Mouse (Mus musculus) cerebellum, adult 11-12 months (tissue): ENCODE measurements around the gene Rasgef1c.

Source experiments
- DNase-seq: peaks from one replicate; pipeline ENCODE4 v3.0.0; 2022

Gene Rasgef1c

DNA sequence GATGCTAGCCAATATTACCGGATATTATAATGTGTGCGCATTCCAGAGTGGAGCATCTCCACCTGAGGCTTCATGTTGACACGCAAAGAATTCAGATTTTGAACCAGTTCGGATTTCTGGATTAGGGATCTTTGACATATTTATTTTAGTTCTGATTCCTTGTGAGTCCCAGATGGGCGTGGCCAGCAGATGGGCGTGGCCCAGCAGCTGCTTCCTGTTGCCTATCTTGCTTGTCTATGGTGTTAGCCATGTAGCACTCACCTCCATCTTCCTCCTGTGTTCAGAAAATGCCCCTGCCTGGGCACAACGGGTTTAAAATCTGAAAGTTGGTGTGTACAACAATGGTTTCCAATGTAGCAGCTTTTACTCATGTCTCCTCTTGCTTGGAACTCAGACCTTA lies 24.5 kb downstream of the Rasgef1c start:
- no peak for DNase-seq

DNA sequence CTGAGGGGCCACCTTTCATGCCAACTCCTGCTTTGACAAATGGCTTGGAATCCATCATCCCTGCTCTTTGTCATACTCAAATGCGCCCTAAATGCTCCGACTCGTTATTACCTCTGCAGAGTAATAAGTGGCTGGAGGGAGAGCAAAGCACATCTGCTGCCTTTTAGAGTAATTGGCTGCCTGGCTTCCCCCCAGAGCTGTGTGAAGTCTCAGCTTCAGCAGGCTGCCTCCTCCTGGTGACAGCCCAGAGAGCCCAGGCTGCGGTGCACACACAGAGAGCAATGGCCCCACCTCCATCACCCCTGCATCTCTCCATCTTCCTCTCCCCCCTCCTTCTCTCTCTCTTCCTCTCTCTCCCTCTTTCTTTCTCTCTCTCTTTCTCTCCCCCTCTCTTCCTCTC lies 25.5 kb downstream of the Rasgef1c start:
- no peak for DNase-seq

DNA sequence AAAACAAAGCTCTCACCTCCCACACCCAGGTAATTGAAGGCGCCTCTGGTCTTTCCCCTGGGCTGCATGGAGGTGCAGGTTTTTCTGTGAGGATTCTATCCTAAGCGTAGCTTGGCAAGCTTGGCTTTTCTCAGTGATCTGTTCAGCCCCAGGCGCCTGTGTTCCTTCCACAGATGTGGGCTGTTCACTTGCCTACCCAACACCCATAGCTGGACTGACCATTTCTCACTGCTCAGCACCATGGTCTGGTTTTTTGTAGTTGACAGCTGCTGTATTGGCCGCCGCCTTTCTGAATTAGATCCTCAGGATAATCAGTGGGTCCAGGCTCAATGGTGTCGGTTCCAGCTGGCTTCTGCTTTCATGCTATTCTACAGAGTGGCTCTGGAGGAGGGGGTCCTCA lies 26.0 kb downstream of the Rasgef1c start:
- DNase-seq, result no peak

DNA sequence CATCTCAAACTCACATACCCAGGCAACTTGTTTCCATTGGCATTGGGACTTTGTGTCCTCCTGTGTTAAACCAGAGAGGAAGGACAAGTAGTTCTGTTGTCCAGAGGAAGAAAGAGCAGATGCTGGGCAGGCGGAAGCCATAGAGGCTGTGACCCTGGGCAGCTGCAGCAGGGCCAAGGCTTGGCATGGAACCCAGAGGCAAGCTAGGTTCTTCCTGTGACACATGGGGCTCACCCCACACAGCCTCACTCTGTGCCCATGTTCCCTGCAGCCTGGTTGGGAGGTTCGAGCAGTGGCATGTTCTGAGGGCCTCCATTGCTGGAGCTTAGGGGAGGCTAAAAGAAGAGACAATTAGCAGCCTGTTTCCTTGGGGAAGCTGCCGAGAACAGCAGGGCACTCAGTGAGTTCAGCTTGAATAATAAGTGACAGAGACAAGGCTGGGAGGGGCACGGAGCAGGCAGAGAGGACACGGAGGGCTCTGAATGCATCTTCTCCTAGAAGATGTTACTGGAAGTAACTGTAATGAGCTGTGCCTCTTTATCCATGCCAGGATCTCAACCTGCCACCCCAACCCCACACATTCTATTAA lies 29.5 kb downstream of the Rasgef1c start:
- no peak for DNase-seq

DNA sequence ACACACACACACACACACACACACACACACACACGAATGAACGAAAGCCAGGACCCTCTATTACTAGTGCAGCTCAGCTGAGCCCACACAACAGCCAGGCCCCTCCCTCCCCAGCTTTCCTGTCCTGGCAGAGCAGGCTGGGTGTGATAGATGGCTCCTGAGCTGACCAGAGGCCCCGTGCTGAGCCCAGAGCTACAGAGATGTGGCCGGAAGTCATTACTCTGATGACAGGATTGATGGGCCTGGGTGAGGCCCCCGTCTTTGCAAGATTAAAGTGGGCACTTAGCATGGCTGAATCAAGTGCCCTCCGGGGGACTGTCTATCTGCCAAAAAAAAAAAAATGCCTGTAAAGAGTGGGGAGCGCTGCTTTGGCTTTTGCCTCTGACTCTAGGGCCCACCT lies 30.2 kb downstream of the Rasgef1c start:
- no peak for DNase-seq

DNA sequence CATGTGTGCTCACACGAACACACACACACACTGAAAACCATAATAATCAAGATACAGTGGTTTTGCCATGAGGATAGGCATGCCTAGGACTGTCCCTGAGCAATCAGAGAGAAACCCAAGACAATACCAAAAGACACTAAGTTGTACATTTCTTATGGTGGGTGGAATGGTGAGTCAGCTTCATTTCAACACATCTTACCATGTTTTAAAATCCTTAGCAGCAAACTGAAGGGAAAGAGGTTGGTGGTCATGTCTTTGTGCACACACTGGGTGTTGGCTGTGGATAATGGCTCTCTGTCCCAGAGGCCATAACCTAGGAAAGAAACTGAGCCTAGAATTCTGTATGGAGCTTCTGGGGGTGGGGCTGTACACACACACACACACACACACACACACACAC lies 32.2 kb downstream of the Rasgef1c start:
- DNase-seq, result no peak

DNA sequence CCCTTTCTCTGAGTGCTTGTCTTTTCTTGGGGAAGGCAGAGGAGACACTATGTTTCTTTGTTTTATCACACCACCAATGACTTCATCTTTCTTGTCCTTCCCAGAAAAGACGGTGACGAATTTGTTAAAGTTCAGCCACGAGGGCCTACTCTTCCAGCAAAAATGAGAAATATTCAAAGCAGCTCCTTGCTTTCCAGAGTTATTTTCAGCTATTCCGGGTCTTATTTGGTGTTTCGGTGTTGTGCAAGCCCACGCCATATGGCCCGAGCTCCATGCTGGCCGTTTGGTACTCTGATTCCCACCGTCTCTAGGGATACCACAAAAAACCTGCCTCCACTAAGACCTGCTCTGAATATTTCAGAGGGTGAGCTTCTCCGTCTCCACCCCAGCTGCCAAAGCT lies 32.7 kb downstream of the Rasgef1c start:
- no peak for DNase-seq

DNA sequence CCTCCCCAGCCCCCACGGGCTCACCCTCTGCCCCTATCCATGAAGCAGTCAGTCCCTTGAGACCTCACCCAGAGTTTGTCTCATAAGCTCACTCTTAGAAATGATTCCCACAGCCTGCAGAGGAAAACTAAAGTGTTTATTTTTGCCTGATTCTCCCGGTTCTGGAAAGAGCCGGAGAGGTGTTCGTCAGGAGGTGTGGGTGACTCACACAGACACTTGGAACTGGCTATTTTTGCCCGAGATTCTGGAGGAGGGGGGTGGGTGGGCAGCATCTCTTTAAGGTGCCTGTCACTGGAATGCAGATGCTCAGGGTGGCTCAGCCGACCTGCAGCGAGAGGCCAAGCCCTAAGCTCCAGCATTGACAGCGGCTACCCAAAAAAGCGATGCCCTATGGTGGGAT lies 34.8 kb downstream of the Rasgef1c start:
- DNase-seq, result no peak

DNA sequence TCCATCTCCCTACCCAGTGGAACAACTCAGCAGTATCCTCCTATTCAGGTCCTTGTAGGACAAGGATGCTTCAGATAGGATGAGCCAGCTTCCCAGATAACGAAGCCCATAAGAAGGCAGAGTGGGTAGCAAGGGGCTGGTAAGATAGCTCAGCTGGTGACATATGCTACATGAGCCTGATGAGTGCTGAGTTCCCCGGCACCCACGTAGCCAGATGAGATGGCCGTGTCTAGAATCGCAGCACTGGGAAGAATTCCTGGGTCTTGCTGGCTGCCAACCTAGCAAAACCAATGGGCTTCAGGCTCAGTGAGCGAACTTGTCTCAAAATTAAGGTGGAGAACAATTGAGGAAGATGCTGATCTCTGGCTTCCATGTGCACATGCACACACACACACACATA lies 36.1 kb downstream of the Rasgef1c start:
- no peak for DNase-seq

DNA sequence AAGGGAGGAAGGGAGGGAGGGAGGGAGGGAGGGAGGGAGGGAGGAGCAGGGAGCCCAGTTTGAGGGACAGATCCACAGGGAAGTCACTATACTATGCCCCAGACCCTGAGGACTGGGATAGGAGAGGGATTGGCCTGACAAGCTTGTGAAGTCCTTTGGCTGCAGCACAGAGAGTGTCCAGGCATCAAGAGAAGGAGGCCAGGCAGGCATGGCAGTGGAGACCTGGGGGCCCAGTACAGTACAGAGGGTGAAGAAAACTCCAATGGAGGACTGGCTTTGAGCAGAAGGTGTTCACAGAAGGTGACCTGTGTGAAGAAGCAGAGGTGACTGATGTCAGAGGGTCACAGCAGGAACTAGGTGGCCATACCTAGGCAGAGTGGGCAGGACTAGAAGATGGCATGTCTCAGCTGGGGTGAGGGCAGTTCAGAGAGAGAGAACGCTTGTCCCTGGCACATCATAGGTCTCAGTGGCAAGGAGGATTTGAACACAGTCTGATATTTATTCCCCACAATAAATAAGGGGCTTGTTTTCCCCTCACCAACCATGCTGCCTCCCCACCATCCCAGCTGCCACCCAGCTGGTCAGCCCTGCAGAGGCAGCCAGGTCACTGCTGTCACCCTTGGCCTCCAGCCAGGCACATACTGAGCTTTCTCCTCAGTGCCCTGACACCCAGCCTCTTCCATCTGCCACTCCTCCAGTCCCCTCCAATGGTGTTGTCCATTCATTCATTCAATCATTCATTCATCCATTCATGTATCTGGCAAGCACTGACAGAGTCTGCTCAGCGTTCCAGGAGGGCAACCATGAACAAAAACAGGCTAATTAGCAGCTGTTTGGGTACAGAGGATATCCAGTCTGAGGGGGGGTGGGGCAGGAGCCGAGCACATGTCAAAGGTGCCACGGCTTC lies 36.9 kb downstream of the Rasgef1c start:
- DNase-seq, result peak; percentile 88

DNA sequence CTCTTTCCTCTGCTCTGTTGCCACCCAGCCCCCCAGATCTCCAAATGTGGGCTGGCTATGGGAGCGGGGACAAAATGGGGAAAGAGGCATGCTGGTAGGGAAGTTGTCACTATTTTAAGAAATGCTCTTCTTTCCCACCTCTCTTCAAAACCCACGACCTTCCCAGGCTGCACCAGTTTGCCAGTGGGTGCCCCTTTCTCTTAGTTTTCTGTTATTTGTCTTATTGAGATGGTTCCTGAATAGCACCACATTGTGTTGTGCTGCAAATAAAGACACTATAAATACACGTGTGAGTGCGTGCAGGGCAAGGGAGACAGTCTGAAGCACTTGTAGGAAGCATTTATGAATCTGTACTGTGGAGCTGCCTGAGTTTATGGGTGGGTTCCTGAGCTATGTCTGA lies 41.2 kb downstream of the Rasgef1c start:
- no peak for DNase-seq

DNA sequence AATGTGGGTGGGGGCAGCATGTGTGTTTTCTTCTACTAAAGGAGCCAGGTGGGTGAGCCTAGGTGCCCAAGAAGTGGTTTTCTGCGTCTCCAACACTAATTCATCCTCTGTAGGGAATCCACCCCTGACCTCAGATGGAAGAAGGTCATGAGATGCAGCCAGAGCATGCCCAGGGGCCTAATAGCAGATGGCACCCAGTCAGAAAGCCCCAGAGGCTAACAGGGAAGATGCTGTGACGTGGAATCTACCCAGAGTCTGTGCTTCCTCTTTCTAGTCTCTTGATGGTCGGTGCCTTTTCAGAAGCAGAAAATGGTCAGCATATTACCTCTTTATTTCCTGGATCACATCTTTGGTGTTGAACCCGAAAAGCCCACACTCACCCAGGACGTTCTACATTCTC lies 42.3 kb downstream of the Rasgef1c start:
- no peak for DNase-seq

DNA sequence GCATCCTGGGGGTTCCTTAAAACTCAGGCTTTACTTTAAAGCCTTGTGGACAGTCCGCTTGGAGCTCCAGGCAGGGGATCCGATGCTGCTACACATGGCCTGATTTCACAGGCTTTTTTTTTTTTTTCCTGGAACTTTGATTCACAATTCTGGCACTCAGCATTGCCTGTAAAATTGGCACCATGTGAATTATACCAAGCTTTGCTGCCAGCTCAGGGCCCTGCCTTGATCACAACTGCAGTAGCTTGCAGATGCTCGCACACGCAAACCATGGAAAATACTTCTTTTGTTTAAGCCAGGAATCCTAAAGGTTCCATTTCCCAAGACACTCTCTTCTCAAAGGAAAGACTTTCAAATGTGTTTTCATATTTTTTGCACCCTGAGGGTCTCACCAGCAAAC lies 44.1 kb downstream of the Rasgef1c start:
- no peak for DNase-seq

DNA sequence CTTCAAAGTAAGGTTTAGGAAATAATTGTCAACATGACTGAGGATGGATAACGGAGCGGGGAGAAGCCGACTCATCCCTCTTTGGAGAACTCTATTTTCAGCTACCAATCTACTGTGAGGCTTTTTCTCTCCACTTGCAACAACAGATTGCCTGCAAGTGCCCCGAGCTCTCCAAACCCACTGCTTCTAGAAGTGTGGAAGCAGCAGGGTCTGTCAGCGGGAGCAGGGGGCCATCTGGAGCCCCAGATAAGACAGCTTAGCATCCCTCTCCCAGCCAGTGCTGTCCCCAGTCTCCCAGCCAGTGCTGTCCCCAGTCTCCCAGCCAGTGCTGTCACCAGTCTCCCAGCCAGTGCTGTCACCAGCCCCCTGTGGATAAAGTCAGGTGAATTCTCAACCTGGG lies 48.2 kb downstream of the Rasgef1c start:
- DNase-seq, result peak; percentile 65

DNA sequence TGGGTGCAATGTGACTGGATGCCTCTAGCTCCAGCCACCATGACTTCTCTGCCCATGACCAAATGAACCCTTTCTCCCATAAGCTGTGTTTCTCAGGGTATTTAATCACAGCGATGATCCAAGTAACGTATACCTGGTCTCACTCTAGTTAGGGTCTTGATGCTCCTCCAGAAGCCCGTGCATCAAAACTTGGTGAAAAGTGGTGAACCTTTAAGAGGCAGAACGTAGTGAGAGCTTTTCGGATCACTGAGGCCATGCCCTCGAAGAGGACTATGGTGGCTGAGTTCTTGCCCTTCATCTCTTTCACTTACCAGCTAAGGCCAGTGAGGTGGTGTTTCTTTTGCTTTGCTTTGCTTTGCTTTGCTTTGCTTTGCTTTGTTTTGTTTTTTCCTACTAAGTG lies 52.0 kb downstream of the Rasgef1c start:
- no peak for DNase-seq

DNA sequence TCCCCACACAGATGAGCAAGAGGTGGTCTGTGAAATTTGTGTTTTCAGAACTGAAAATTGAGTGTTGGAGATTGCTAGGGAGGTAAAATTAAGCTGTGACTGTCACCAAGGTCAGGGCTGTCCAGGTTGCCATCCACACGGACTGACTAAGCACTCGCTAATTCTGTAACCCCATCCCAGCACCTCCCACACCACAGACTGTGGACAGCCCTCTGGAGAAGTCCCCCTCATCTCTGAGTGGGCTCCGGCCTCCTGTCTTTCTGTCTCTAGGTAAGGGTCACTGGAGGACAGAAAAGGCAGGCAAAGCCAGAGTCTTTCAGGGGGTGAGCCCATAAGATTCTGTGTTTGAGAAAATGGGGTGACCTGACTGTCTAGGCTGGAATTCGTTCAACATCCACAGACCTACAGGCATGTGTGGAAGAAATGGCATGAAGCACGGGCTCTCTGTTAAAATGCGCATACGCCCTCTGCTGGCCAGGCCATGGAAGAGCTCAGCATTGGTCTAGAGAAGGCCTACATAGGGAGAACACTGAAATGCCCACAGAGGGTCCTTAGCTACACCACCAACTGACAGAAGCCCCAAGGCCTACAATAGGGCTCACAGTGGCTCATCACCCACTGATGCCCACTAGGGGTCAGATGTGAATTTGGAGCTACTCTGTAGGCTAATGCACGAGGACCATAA lies 54.1 kb downstream of the Rasgef1c start:
- DNase-seq, result peak; percentile 70

DNA sequence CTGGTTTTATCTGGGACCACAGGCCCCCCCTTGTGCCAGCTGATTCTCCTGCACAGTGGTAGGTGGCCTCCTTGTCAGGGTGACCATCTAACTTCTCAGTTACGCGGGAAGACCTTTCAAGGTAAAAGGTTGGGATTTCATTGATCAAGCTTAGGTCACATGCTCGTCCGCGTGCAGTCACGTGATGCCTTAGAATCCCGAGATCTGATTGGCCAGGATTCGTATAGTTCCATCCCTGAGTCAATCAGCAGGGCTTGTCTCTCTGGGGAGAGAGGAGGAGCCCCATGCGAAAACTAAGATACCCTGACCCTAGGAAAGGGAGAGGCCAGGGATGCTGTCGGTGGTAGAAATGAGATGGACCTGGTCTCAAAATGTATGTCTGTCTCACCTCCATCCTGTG lies 56.4 kb downstream of the Rasgef1c start:
- no peak for DNase-seq

DNA sequence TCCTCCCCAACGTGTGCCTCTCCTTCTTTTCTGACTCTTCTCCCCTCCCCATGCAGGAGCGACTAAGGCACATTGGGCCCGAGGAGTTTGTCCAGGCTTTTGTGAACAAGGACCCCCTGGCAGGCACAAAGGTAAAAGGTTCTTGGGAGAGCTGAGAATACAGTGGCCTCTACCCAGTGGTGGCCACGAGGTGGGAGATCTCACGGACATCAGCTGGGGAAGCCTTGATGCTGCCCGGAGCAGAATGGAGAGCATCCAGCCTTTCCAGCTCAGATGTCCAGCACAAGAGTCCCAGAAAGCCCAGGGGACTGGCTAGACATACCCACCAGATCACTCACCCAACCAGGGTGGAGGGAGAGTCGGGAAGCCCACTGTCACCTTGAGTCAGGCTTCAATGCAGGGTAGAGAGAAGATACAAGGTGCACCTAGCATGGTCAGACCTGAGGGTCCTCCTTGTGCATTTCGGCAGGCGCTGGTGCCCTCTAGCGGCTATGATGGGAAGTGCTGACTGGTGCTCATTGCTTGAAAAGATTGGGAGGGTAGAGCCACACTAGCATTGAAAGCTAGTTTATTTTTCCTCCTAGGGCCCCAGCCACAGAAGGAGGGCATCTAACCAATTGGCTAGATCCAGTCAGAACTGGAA lies 59.6 kb downstream of the Rasgef1c start:
- DNase-seq, result no peak

DNA sequence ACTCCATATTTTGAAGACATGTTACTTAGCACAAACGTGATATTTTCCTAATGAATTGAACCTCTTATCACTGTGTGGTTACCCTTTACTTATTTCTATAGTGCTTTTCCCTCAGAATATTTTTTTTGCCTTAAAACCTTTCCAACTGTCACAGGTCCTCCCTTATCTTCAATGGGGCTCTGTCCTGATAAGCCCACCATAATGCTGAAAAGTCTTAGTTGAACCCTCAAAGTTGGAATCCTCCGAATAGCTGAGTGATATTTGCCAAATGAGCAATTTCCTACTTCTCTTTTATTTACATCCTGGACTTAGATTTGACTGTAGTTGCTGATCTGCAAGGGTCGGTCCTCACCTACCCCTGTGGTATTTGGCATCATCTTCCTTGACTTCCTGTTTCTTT lies 63.7 kb downstream of the Rasgef1c start:
- DNase-seq, result no peak

DNA sequence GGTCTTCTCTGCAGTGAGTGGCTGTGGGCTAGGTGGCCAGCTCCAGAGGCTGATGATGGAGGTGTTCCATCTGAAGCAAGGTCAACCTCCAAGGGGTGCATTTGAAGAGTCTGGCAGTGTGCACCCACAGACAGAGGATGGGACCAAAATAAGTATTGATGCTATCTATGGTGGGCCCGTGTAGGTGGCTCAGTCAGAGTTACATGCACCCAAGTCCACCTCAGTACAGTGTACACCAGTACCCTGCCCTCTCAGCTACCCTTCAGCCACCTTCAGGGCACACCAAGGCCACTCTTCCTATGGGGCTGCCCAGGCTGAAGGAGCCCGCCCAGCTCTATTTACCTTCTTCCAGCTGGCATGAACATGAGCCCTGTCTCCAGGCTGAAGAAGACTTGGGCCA lies 68.1 kb downstream of the Rasgef1c start:
- no peak for DNase-seq

DNA sequence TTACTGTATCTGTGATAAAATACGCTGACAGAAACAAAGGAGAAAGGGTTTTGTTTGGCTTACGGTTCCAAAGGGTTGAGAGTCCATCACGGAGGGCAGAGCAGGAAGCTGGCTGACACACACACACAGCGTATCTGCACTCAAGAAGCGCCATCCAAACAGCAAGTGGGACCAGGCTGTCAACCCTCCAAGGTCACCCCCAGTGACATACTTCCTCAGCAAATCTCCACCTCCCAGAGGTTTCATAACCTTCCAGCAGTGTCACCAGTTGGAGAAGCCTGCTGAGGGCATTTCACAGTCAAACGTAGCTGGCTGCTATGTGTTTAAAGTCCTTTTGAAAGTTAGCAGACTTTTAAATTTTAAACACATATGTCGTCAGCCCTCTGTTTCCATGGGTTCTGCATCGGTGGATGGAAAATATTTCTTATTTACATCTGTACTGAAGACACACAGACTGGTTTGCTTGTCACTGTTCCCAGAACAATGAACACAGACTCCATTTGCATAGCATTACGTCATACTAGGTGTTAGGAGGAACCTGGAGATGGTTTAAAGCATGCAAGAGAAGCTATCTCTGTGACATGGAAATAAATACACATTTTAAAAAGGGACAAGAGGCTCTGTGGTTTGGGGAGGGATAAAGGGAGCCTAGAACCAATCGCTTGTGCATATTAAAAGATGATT lies 72.2 kb downstream of the Rasgef1c start:
- no peak for DNase-seq

DNA sequence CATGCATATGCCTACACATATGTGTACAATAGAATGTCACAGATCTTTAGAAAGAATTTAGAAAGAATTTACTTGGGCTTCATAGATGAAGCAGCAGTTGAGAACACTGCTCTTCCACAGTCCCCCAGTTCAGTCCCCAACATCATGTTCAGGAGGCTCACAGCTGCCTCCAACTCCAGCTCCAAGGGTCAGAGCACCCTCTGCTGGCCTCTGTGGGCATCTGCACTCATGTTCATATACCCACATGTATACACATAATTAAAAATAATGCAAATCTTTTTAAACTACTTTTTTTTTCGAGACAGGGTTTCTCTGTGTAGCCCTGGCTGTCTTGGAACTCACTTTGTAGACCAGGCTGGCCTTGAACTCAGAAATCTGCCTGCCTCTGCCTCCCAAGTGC lies 73.0 kb downstream of the Rasgef1c start:
- DNase-seq, result no peak

DNA sequence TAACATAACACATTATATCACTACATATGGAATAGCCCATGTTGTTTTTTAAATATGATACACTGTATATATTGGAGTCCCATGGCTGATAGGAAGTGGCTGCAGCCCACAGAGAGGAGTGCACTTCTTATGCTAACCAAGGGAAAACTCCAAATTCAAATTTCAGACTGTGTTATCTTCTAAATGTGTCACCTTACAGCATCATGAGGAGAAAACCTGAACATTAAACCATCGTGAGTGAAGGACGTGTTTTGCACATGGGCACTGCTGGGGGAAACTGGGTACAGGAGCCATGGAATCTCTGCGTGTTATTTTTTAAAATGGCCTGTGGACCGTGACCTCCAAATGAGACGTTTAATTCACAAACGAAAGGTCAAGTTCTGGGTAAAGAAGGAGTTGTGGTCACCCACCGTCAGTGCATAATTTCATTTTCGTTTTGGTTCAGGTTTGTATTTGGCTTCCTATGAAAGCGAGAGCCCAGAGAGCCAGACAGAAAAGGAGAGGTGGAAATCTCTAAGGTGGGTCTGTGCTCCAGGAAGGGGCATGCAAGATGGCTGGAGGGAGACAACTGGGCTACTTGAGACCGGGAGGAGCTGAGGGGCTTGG lies 76.4 kb downstream of the Rasgef1c start:
- DNase-seq, result no peak
